Mouse (Mus musculus): Measurements from ENCODE around the gene Pgp. TPM values are rescaled to one million over a fixed set of nuclear protein-coding genes. Genes with fewer than 3 reads are reported as not detected.

The Pgp gene
- polyA plus RNA-seq, 1 experiment from 2014 or later: 40.9 TPM

- no peak for ATAC-seq
- peaks cover 36% of the 10 kb centered on the region for H3K36me3 ChIP-seq (replicated peaks; ENCODE audit: insufficient read depth, low read length)
- peak overlapping the region; percentile 66 for H3K4me2 ChIP-seq (ENCODE audit: low read depth, low read length)
- no peak for DNase-seq
- H3K4me3 ChIP-seq (ENCODE audit: low read depth, low read length): peak overlapping the region; percentile 78
- no peaks in the 10 kb centered on the region for H3K9me3 ChIP-seq (ENCODE audit: low read length)
- WGBS (ENCODE audit: insufficient replicate concordance): 40% methylated on average over 11 of the region's 11 CpGs
- H3K4me1 ChIP-seq (ENCODE audit: insufficient read depth): peaks cover 11% of the 10 kb centered on the region
- TF ChIP-seq EP300 (IDR thresholded peaks at IDR 0.05; ENCODE audit: low read depth) (no peak), CTCF (IDR thresholded peaks at IDR 0.05; ENCODE audit: low read depth) (no peak)
- peak overlapping the region; percentile 84 for H3K27ac ChIP-seq (ENCODE audit: low read depth)
- H3K27me3 ChIP-seq (ENCODE audit: insufficient read depth, low read length): no peaks in the 10 kb centered on the region
- H3K9ac ChIP-seq (replicated peaks): peak overlapping the region; percentile 77
These were observed 7.9 kb downstream of the Pgp start for GRCm38 (mm10) chr17:24477985-24478600.

- ATAC-seq (peak; percentile 97), DNase-seq (peak; percentile 98)
- no peaks in the 10 kb centered on the region for H3K27me3 ChIP-seq (ENCODE audit: insufficient read depth, low read length)
- H3K9ac ChIP-seq (replicated peaks): peak within 1 kb of the TSS; percentile 77
- WGBS (ENCODE audit: insufficient replicate concordance): under 1% methylated on average over 48 of the region's 48 CpGs
- no peaks in the 10 kb centered on the region for H3K9me3 ChIP-seq (ENCODE audit: low read length)
- peak within 1 kb of the TSS; percentile 84 for H3K27ac ChIP-seq (ENCODE audit: low read depth)
- peaks cover 34% of the 10 kb centered on the region for H3K36me3 ChIP-seq (replicated peaks; ENCODE audit: insufficient read depth, low read length)
- H3K4me1 ChIP-seq (ENCODE audit: insufficient read depth): peaks cover 11% of the 10 kb centered on the region
- H3K4me2 ChIP-seq (ENCODE audit: low read depth, low read length): peak within 1 kb of the TSS; percentile 66
- H3K4me3 ChIP-seq (ENCODE audit: low read depth, low read length): peak within 1 kb of the TSS; percentile 78
- peak; percentile 97 for TF ChIP-seq CTCF (IDR thresholded peaks at IDR 0.05; ENCODE audit: low read depth)
- peak; percentile 75 for TF ChIP-seq EP300 (IDR thresholded peaks at IDR 0.05; ENCODE audit: low read depth)
These were observed 8.6 kb downstream of the Pgp start, which contains the start of gene Mlst8 for GRCm38 (mm10) chr17:24478663-24479380. Mlst8 (minus strand) TSS chr17:24479078.

- 20% methylated on average over 1 of the region's 1 CpGs for WGBS (ENCODE audit: insufficient replicate concordance)
- TF ChIP-seq CTCF (IDR thresholded peaks at IDR 0.05; ENCODE audit: low read depth) (no peak), EP300 (IDR thresholded peaks at IDR 0.05; ENCODE audit: low read depth) (no peak)
- Histone ChIP-seq H3K27ac (ENCODE audit: low read depth) (no peak overlapping the region), H3K4me1 (ENCODE audit: insufficient read depth) (peaks cover 11% of the 10 kb centered on the region), H3K9me3 (ENCODE audit: low read length) (no peaks in the 10 kb centered on the region), H3K9ac (replicated peaks) (no peak overlapping the region; the same call in 1 of the 2 replicates), H3K36me3 (replicated peaks; ENCODE audit: insufficient read depth, low read length) (peaks cover 28% of the 10 kb centered on the region), H3K27me3 (ENCODE audit: insufficient read depth, low read length) (no peaks in the 10 kb centered on the region), H3K4me2 (ENCODE audit: low read depth, low read length) (peak overlapping the region; percentile 66), H3K4me3 (ENCODE audit: low read depth, low read length) (peak overlapping the region; percentile 78)
- ATAC-seq (no peak), DNase-seq (no peak)
These were observed 9.2 kb downstream of the Pgp start for GRCm38 (mm10) chr17:24479431-24479830.

- Histone ChIP-seq H3K9ac (replicated peaks) (no peak overlapping the region), H3K4me3 (ENCODE audit: low read depth, low read length) (no peak overlapping the region), H3K27ac (ENCODE audit: low read depth) (no peak overlapping the region), H3K4me1 (ENCODE audit: insufficient read depth) (peaks cover 11% of the 10 kb centered on the region), H3K27me3 (ENCODE audit: insufficient read depth, low read length) (no peaks in the 10 kb centered on the region), H3K4me2 (ENCODE audit: low read depth, low read length) (no peak overlapping the region), H3K9me3 (ENCODE audit: low read length) (no peaks in the 10 kb centered on the region), H3K36me3 (replicated peaks; ENCODE audit: insufficient read depth, low read length) (peaks cover 19% of the 10 kb centered on the region)
- ATAC-seq (no peak), DNase-seq (no peak)
- WGBS (ENCODE audit: insufficient replicate concordance): 53% methylated on average over 3 of the region's 3 CpGs
- no peak for TF ChIP-seq EP300 (IDR thresholded peaks at IDR 0.05; ENCODE audit: low read depth)
- TF ChIP-seq CTCF (IDR thresholded peaks at IDR 0.05; ENCODE audit: low read depth): peak; percentile 44
These were observed 10.1 kb downstream of the Pgp start for GRCm38 (mm10) chr17:24480201-24480826.

- Histone ChIP-seq H3K4me2 (ENCODE audit: low read depth, low read length) (no peak overlapping the region), H3K27ac (ENCODE audit: low read depth) (no peak overlapping the region), H3K36me3 (replicated peaks; ENCODE audit: insufficient read depth, low read length) (peaks cover 10% of the 10 kb centered on the region; the same call in 1 of the 2 replicates), H3K9ac (replicated peaks) (no peak overlapping the region), H3K27me3 (ENCODE audit: insufficient read depth, low read length) (no peaks in the 10 kb centered on the region), H3K4me3 (ENCODE audit: low read depth, low read length) (no peak overlapping the region), H3K4me1 (ENCODE audit: insufficient read depth) (peaks cover 11% of the 10 kb centered on the region), H3K9me3 (ENCODE audit: low read length) (no peaks in the 10 kb centered on the region)
- WGBS (ENCODE audit: insufficient replicate concordance): 89% methylated on average over 20 of the region's 20 CpGs
- ATAC-seq (no peak), DNase-seq (no peak)
- TF ChIP-seq CTCF (IDR thresholded peaks at IDR 0.05; ENCODE audit: low read depth) (no peak), EP300 (IDR thresholded peaks at IDR 0.05; ENCODE audit: low read depth) (no peak)
These were observed 11.0 kb downstream of the Pgp start for GRCm38 (mm10) chr17:24481027-24481815.

All from liver, postnatal 0 days (tissue).